Mouse (Mus musculus): ENCODE data around the gene Tapt1. TPM values are rescaled to one million over a fixed set of nuclear protein-coding genes. Genes with fewer than 3 reads are reported as not detected.
"Not testable (repeated sequence)": the region's sequence is repeated elsewhere in the genome, so short reads cannot be mapped to it uniquely, and the experiment has no call there.

The Tapt1 gene
- total RNA-seq (2021): 10 to 100 TPM; 40.7 TPM
- long read RNA-seq, experiment 1, transcript Tapt1-201 (14 exons, 3,513 nt): major isoform, 51 of 67 reads
- long read RNA-seq, experiment 1, partial matches to known transcripts: 4 of 67 reads
- long read RNA-seq, experiment 1, other reads (novel, unspliced or antisense): 9 of 67 reads
- long read RNA-seq, experiment 2, transcript Tapt1-201 (14 exons, 3,513 nt): major isoform, 58 of 79 reads
- long read RNA-seq, experiment 2, partial matches to known transcripts: 4 of 79 reads
- long read RNA-seq, experiment 2, other reads (novel, unspliced or antisense): 14 of 79 reads

- peak; percentile 89 for DNase-seq (ENCODE audit: low spot score in 2 of 2)
Measured at GRCm38 (mm10) chr5:44226521-44227461, at the start of gene Tapt1. Gene Tapt1 (minus strand): TSS chr5:44226626.

- no peak for DNase-seq (ENCODE audit: low spot score in 2 of 2)
Measured at GRCm38 (mm10) chr5:44271564-44271963, 45.1 kb upstream of the Tapt1 start.

DNA sequence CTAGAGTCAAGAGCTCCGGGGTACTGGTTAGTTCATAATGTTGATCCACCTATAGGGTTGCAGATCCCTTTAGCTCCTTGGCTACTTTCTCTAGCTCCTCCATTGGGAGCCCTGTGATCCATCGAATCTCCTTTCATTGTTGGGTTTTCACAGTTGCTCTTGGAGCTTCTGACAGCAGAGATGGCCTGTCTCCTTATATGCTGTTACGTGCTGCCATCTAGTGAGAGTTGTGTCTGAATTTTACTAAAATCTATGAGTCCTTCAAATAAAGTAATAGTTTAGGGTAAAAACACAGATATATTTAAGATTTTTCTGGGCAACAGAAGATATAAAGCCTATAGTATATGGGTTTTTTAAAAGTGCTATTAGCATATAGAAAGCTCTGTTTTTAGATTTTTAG, 42.1 kb upstream of the Tapt1 start:
- DNase-seq (ENCODE audit: low spot score in 2 of 2): not testable (repeated sequence)

GRCm38 (mm10) chr5:44261691-44262090, 35.3 kb upstream of the Tapt1 start:
- DNase-seq (ENCODE audit: low spot score in 2 of 2): no peak

GRCm38 (mm10) chr5:44261172-44261571, 34.7 kb upstream of the Tapt1 start:
- no peak for DNase-seq (ENCODE audit: low spot score in 2 of 2)

DNA sequence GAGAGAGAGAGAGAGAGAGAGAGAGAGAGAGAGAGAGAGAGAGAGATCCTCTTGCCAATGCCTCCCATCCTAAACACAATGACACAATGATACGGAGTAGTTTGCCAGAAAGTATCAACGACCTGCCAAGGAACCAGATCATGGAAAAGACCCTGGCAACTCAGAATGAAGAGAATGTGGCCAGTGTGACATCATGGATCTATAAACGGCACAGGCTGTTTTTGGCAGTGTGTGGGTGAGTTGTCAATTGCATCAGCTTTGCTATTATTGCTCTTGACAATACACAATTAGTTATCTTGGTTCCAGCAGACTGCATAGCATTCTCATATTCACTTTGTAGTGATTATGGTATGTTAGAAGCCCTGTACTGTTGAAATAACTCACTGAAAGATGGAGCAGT, 33.3 kb upstream of the Tapt1 start:
- DNase-seq (ENCODE audit: low spot score in 2 of 2): no peak

- DNase-seq (ENCODE audit: low spot score in 2 of 2): no peak
Measured at GRCm38 (mm10) chr5:44258163-44258562, 31.7 kb upstream of the Tapt1 start.

DNA sequence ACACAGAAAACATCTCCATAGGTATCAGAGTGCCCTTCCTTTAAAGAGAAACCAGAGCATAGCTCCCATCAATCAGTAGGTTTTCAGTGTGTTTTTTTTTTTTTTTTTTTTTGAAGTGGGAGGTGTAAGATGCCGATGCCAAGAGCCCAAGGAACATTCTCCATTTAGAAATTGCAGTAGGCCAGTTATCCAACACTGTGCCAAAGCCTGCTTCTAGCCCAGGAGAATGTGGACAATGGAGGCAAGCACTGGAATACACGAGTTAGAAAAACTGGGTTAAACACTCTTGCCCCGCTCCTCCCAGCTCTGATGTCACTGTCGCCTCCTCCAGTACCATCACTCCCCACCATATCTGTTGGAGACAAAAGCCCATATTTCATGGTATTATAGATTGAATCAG, 31.0 kb upstream of the Tapt1 start:
- DNase-seq (ENCODE audit: low spot score in 2 of 2): no peak

GRCm38 (mm10) chr5:44256512-44256911, 30.1 kb upstream of the Tapt1 start:
- no peak for DNase-seq (ENCODE audit: low spot score in 2 of 2)

- DNase-seq (ENCODE audit: low spot score in 2 of 2): no peak
Measured at GRCm38 (mm10) chr5:44255756-44256398, 29.5 kb upstream of the Tapt1 start.

- DNase-seq (ENCODE audit: low spot score in 2 of 2): no peak
Measured at GRCm38 (mm10) chr5:44253449-44253848, 27.0 kb upstream of the Tapt1 start.

DNA sequence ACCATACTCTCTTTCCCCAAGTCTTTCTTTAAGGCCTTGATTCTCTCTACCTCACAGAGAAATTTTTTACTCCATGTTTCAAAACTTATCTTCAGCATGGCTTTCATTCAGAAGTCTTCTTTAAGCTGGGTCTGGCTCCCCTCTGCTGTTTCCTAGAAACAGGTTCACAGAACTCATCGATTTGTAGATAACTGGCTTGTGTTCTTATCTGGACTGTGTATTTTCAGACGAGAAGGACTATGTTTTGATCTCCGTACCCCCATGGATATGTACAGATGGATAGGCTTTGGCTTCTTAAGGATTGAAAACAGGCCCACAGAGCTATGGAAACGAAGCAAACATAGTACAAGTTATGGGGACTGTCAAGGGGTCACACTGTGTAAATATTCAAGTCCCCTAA, 26.0 kb upstream of the Tapt1 start:
- no peak for DNase-seq (ENCODE audit: low spot score in 2 of 2)

DNA sequence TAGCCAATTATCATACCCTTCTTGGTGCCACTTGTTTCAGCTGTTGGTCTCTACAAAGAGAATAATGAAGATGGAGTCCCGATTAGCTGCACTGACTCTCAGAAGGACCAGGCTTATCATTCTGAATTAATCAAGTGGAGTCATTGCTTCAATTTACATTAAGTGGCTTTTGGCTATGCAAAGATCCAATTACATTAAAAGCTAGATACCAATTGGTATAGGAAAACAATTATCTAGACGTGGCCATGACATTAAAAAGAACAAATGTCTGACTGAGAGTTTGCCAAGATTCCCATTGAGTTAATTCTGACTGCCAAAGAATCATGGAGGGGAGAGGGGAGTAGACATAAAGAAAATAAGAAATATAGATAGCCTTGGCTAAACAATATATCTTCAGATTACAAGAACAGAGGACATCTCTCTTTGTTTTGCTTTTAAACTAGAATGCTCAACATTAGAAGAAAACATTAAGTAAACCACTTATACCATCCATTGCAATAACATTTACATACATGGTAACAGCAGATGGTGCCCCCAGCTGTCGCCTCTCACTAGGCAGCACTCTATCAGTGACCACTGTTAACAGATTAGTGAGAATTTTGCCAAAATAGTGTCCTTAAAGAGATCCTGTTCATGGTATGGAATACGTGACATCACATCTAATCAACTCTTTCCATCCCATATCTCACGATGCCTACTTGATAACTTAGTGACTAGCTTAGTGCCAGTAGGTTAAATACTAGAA, 24.0 kb upstream of the Tapt1 start:
- no peak for DNase-seq (ENCODE audit: low spot score in 2 of 2)

GRCm38 (mm10) chr5:44249363-44249762, 22.9 kb upstream of the Tapt1 start:
- no peak for DNase-seq (ENCODE audit: low spot score in 2 of 2)

DNA sequence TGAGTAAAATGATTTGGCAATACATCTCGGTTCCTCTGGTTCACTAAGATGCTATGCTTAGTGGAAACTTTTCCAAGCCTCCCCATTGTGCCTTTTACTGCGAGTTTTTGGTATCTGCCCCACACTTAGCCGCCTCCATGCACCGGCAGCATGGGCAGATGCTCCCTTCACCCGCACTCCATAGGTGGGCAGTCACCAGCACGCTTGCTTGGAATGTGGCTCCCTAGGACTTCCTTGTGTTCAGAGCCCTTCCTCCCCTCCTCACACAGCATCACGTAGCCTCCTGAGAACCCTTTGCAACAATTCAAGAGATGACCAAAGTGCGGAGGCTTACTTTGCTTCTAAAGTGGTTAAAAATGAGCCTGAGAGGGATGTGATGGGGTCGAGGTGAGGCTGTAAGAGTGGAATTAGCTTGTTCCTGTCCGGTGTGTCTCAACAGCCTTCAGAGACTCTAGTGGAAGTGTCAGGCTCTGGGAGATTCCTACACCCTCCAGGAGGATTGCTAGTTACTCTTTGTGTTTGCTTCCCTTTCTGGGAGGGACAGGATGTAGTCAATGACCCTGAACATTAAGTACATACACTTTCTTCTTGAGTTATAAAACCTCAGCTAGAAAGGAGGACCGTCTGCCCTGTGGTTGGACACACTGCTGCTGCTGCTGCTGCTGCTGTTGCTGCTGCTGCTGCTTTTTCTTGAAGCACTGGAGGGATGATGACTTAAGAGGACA, 20.2 kb upstream of the Tapt1 start:
- no peak for DNase-seq (ENCODE audit: low spot score in 2 of 2)

DNA sequence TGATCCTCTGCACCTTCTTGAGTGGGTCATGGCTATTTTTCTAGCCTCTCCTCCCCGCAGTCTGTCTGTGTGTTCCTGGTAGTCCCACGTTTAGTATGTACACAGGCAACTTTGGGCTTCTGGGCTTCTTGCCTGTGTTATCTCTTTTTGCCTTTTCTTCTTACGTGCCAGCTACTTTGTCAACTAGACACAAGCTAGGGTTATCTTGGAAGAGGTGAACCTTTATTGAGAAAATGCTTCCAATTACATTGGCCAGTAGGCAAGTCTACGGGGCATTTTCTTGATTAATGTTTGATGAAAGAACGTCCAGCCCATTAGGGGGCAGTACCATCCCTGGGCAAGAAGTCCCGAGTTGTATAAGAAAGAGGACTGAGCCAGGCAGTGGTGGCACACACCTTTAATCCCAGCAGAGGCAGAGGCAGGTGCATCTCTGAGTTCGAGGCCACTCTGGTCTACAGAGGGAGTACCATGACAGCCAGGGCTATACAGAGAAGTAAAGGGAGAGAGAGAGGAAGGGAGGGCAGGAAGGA, 18.5 kb upstream of the Tapt1 start:
- no peak for DNase-seq (ENCODE audit: low spot score in 2 of 2)

DNA sequence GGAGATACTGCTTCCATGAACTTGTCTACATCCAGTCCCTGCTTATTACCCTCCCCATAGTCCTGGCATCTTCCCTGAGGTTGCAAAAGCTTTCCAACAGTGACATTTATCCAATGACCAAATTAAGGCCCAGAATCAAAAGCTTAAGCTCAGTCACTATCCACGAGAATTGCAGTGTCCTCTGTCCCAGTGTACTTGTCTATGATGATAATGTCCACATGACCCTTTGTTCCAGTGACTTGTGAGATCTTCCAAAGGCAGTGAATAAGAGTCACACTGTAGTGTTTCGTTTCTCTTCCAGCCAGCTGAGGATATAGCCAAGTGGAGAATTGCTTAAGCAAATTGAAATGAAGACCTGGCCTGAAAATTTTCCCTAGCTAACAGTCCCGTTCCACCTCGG, 16.4 kb upstream of the Tapt1 start:
- no peak for DNase-seq (ENCODE audit: low spot score in 2 of 2)

- no peak for DNase-seq (ENCODE audit: low spot score in 2 of 2)
Measured at GRCm38 (mm10) chr5:44241726-44242125, 15.3 kb upstream of the Tapt1 start.

- DNase-seq (ENCODE audit: low spot score in 2 of 2): no peak
Measured at GRCm38 (mm10) chr5:44239187-44240136, 13.0 kb upstream of the Tapt1 start.
